Mouse (Mus musculus): ENCODE measurements around the gene Kdelc1.

- TF ChIP-seq ZNF384 (IDR thresholded peaks at IDR 0.05; ENCODE audit: low read depth, low read length), result peak; percentile 83
- no peak for TF ChIP-seq ZC3H11A (IDR thresholded peaks at IDR 0.05; ENCODE audit: borderline replicate concordance, low read depth, low read length)
- TF ChIP-seq HCFC1 (IDR thresholded peaks at IDR 0.05; ENCODE audit: borderline replicate concordance, insufficient read depth, low read length), result no peak
These were observed 17.0 kb downstream of the Kdelc1 start for GRCm38 (mm10) chr1:44101448-44102225.

Data from ES-E14 (cell line).